Mouse (Mus musculus) liver, postnatal 0 days (tissue): Measurements from ENCODE around the gene Hoxb4. TPM values are rescaled to one million over a fixed set of nuclear protein-coding genes. Genes with fewer than 3 reads are reported as not detected.

Experiments
- ATAC-seq: fragments of 200-750 bp; cut with Nextera tagmentation; 2 replicates; pipeline ENCODE4 v1.8.0; 2017; ENCODE audit warnings: mild to moderate bottlenecking, moderate library complexity
- DNase-seq: peaks from one replicate; pipeline ENCODE4 v3.0.0-alpha.2; 2016
- H3K27ac ChIP-seq: fragments of 300-500 bp; sonication (generic); 2 replicates; pipeline ENCODE4 v1.5.1; 2014; ENCODE audit warnings: antibody characterized with exemption, moderate library complexity, mild to moderate bottlenecking, low read depth
- H3K27me3 ChIP-seq: fragments of 300-500 bp; sonication (generic); 2 replicates; pipeline ENCODE4 v1.6.1; 2014; ENCODE audit warnings: low read length, control low read depth, mixed read lengths; ENCODE audit not compliant: insufficient read depth
- H3K36me3 ChIP-seq: fragments of 300-500 bp; sonication (generic); replicated peaks from 2 replicates; pipeline ENCODE4 v1.6.1; 2014; ENCODE audit warnings: mild to moderate bottlenecking, control low read depth, low read length, moderate library complexity, mixed read lengths; ENCODE audit not compliant: insufficient read depth
- H3K4me1 ChIP-seq: fragments of 300-500 bp; sonication (generic); 2 replicates; pipeline ENCODE4 v1.6.1; 2014; ENCODE audit warnings: antibody characterized with exemption, mild to moderate bottlenecking, control low read depth; ENCODE audit not compliant: insufficient read depth
- H3K4me2 ChIP-seq: fragments of 300-500 bp; sonication (generic); 2 replicates; pipeline ENCODE4 v1.6.1; 2014; ENCODE audit warnings: low read depth, mild to moderate bottlenecking, low read length, moderate library complexity, mixed read lengths
- H3K4me3 ChIP-seq: fragments of 300-500 bp; sonication (generic); 2 replicates; pipeline ENCODE4 v1.5.1; 2014; ENCODE audit warnings: low read depth, low read length
- H3K9ac ChIP-seq: fragments of 300-500 bp; sonication (generic); replicated peaks from 2 replicates; pipeline ENCODE4 v1.6.1; 2014; ENCODE audit warnings: mild to moderate bottlenecking, moderate library complexity
- H3K9me3 ChIP-seq: fragments of 300-500 bp; sonication (generic); 2 replicates; pipeline ENCODE4 v1.6.1; 2016; ENCODE audit warnings: mild to moderate bottlenecking, control low read depth, low read length, mixed read lengths
- CTCF ChIP-seq: sonication (generic); IDR thresholded peaks from 2 replicates; pipeline ENCODE4 v1.5.1; 2016; ENCODE audit warnings: antibody characterized with exemption, low read depth
- EP300 ChIP-seq: IDR thresholded peaks from 2 replicates; pipeline ENCODE4 v1.6.1; 2016; ENCODE audit warnings: antibody characterized with exemption, low read depth, mild to moderate bottlenecking
- WGBS: fragments of 180-500 bp; shearing (Covaris S2); extraction: QIAGEN DNeasy Blood & Tissue Kit; methylation state at CpG from one replicate; pipeline ENCODE4 v1.1.7; 2014; ENCODE audit not compliant: insufficient replicate concordance; 5-methylcytosine and 5-hydroxymethylcytosine counted together
- polyA plus RNA-seq: library from polyadenylated mRNA; unstranded; fragments of >200 nt; fragmentation: Nextera tagmentation; extraction: Ambion mirVana; gene quantifications from 2 replicates; pipeline ENCODE4 v1.2.1, GENCODE M21; 2015

Gene Hoxb4
- polyA plus RNA-seq, 1 experiment from 2014 or later = 0.27 TPM

- no peak for TF ChIP-seq CTCF
- no peak for ATAC-seq
- Histone ChIP-seq H3K27me3 (peaks cover 94% of the 10 kb centered on the region), H3K4me2 (no peak overlapping the region), H3K9me3 (no peaks in the 10 kb centered on the region), H3K27ac (no peak overlapping the region), H3K36me3 (no peaks in the 10 kb centered on the region), H3K4me1 (no peaks in the 10 kb centered on the region), H3K4me3 (no peak overlapping the region), H3K9ac (no peak overlapping the region)
- WGBS = 17% methylated on average over 8 of the region's 8 CpGs
- no peak for DNase-seq
These were observed 37.4 kb upstream of the Hoxb4 start for GRCm38 (mm10) chr11:96280399-96281378.

GRCm38 (mm10) chr11:96281396-96281795, 36.7 kb upstream of the Hoxb4 start:
- WGBS = 8% methylated on average over 18 of the region's 18 CpGs
- ATAC-seq (no peak), DNase-seq (no peak)
- no peak overlapping the region for H3K9ac ChIP-seq
- H3K4me1 ChIP-seq = no peaks in the 10 kb centered on the region
- H3K27ac ChIP-seq = no peak overlapping the region
- H3K4me2 ChIP-seq = no peak overlapping the region
- H3K9me3 ChIP-seq = no peaks in the 10 kb centered on the region
- H3K4me3 ChIP-seq = no peak overlapping the region
- no peak for TF ChIP-seq CTCF
- no peak for TF ChIP-seq EP300
- peaks cover 94% of the 10 kb centered on the region for H3K27me3 ChIP-seq
- H3K36me3 ChIP-seq = no peaks in the 10 kb centered on the region

- Histone ChIP-seq H3K4me1 (no peaks in the 10 kb centered on the region), H3K4me2 (no peak within 1 kb of the TSS), H3K9ac (no peak within 1 kb of the TSS), H3K27me3 (peaks cover 94% of the 10 kb centered on the region), H3K9me3 (no peaks in the 10 kb centered on the region), H3K4me3 (0 out of 2 replicates have a peak within 1 kb of the TSS, but pooled peaks have one; percentile 6), H3K36me3 (no peaks in the 10 kb centered on the region), H3K27ac (no peak within 1 kb of the TSS)
- DNase-seq (no peak), ATAC-seq (no peak)
- TF ChIP-seq CTCF = no peak
- no peak for TF ChIP-seq EP300
- WGBS = 2% methylated on average over 27 of the region's 27 CpGs
These were observed 36.1 kb upstream of the Hoxb4 start, which contains the start of gene Hoxb8 for GRCm38 (mm10) chr11:96281855-96282570. Gene Hoxb8, plus strand, starts transcription at chr11:96281905.

- Histone ChIP-seq H3K9me3 (no peaks in the 10 kb centered on the region), H3K27me3 (peaks cover 94% of the 10 kb centered on the region), H3K4me3 (0 out of 2 replicates have a peak overlapping the region, but pooled peaks have one; percentile 6), H3K36me3 (no peaks in the 10 kb centered on the region), H3K4me1 (no peaks in the 10 kb centered on the region), H3K27ac (no peak overlapping the region), H3K9ac (no peak overlapping the region), H3K4me2 (no peak overlapping the region)
- no peak for TF ChIP-seq CTCF
- TF ChIP-seq EP300 = no peak
- DNase-seq (no peak), ATAC-seq (no peak)
- 1% methylated on average over 47 of the region's 49 CpGs for WGBS
These were observed 35.2 kb upstream of the Hoxb4 start for GRCm38 (mm10) chr11:96282795-96283430.

- Histone ChIP-seq H3K27ac (no peak overlapping the region), H3K27me3 (peaks cover 95% of the 10 kb centered on the region), H3K9me3 (no peaks in the 10 kb centered on the region), H3K4me1 (no peaks in the 10 kb centered on the region), H3K4me2 (peak overlapping the region; percentile 49), H3K4me3 (peak overlapping the region; percentile 30), H3K9ac (no peak overlapping the region), H3K36me3 (no peaks in the 10 kb centered on the region)
- TF ChIP-seq EP300 (no peak), CTCF (0 out of 2 replicates have a peak, but pooled peaks have one; percentile 1)
- whole genome bisulfite sequencing = 1% methylated on average over 44 of the region's 49 CpGs
- ATAC-seq (no peak), DNase-seq (no peak)
These were observed 33.9 kb upstream of the Hoxb4 start for GRCm38 (mm10) chr11:96284041-96284749.
